Mouse (Mus musculus) thymus, postnatal 25 days (tissue): ENCODE results near the gene Fuk.
A peak's percentile ranks its signal among the peaks of the same experiment; 100 is the strongest.
"Not testable (repeated sequence)": the region's sequence is repeated elsewhere in the genome, so short reads cannot be mapped to it uniquely, and the experiment has no call there.

Source experiments
- DNase-seq: peaks from one replicate; pipeline ENCODE4 v3.0.0; 2022

Fuk gene

DNA sequence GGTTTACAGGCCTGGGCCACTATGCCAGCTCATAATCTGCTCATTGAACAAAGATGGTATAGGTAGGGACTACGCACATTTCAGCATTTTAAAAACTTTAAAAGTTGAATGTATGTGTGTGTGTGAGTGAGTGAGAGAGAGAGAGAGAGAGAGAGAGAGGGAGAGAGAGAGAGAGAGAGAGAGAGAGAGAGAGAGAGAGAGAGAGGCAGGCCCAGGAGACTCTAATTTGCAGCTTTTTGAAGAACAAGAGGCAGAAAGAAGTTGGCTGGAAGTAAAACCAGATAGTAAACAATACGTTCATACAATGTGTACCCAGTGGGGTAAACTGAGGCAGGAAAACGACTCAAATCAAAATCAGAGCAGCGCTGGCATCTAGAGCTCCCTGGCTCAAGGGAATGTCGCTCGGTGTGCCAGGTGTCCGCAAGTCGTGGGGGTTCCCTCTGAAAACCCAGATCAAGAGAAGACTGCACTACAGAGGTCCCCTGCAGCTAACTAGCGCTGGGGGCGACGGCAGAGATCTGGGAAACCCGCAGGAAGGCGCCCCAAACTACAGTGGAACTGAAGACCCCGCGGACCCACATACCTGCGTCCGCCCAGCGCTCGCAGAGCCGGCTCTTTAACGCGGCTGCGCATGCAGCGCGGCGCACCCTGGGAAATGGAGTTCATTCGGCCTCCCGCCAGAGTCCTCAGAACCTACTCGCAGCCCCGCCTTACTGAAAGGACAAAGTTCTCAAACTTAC is at the start of gene Fuk:
Fuk (minus strand) TSS at position 650 of the 740 bp plus-strand sequence.
- DNase-seq: peak; percentile 87

DNA sequence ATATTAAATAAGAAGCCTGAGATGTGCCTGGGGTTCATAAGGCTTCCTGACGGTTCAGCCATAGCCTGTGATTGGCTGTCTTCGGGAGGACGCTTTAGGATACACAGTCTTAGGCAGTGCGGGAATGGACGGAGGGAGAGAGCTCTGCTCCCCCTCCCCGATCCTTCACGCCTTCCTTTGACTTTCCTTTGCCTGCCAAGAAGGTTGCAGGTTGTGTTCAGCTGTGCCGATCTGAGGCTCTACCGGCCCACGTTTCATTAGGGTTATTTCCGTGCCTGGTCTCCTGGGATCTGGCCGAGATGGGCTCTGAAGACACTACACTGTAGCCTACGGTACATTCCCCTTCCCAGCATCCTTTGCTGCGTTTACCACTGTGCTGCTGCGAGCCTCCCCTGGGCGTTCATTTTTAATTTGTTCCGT is 47.8 kb upstream of the Fuk start:
- DNase-seq: no peak

DNA sequence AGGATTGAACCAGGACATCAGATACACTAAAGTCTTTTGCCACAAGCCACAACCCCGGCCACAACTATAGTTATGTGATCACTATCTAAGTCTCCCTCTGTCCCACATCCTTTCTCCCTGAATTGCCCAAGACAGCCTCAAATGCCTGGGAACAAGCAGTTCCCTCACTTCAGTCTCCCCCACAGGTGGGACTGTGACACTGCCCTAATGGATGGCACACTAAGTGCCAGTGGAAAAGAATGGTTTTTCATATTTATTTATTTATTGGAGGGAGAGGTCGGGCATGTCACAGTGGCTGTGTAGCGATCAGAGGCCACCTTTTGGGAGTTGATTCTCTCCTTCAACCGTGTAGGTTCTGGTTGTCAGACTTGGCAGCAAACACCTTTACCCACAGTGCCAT is 43.4 kb upstream of the Fuk start:
- no peak for DNase-seq

DNA sequence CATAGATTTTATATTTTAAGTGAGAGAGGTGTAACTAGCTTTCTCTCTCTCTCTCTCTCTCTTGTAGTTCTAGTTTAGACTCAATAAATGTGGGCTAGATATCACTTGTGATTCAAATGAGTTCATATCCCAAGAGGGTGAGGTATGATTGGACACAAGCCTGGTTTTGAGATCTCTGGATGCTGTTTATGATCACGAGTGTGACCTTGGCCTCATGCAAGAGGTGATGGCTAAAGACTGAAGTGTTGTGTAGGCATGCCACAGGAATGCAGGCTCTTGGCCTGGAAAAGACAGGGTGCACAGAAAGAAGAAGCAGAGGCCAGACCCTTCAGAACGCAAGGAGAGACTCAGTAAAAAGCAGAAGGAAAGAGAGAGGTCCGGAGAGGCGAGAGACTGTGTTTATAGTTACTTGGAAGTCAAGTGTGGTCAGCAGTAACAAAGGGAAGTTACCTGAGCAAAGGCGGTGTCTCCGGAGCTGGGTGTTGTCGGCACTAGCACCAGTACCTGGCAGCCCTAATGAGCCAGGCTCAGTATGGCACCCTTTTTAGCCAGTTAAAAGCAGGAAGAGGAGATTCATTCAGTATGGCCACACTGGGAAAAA is 42.1 kb upstream of the Fuk start:
- DNase-seq: no peak

DNA sequence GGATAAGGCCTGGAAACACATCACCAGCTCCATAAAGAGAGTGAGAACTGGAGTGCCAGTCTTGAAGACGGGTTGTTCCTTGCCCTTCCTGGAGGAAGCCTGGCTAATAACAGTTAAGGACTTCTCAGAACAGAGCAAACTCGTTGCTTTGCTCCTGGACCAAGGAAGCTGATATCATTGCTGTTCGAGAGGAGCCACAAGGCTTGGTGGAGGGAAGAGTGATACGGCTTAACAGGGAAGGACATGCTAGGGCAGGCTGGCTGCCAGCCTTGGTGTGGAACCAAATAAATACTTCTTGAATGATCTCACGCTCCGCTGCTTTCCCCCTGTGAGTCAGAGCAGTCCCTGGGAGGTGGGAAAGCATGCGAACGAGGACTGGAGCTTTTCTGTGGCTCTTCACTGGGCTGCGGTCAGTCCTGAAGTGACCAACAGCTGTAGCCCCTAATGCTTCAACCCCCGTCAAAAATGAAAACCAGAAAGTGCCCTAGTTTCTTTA is 39.2 kb upstream of the Fuk start:
- DNase-seq: no peak

DNA sequence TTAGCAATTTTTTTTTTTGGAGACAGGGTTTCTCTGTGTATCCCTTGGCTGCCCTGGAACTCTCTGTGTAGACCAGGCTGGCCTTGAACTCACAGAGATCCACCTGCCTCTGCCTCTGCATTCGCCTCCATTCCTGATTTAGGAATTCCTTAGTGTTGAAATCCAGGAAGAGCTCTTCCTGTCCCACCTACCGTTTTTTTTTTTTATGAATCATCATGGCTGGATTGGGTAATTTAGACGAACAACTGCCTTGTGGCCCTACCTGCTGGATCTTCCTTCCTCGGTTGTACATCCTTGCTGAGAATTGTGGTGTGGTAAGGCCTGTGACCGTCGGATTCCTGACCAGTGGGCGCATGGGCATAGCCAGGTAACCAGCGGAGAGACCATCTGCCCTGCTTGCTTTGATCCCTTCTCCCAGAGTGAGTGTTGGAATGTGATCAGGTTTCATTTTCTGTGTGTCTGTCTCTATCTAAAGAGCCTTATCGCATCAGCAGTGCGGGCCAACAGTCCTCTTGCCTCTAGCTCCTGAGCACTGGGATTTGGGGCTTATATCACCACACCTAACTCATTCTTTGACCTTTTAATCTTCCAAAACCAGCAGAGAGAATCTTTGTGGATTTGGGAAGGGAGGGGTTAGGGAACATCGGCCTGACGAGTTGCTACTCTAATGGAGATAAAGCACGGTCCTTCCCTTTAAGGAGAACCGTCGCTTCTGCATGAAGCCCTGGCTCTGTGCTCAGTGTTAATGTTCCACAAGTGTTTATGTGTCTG is 38.6 kb upstream of the Fuk start:
- DNase-seq: no peak

DNA sequence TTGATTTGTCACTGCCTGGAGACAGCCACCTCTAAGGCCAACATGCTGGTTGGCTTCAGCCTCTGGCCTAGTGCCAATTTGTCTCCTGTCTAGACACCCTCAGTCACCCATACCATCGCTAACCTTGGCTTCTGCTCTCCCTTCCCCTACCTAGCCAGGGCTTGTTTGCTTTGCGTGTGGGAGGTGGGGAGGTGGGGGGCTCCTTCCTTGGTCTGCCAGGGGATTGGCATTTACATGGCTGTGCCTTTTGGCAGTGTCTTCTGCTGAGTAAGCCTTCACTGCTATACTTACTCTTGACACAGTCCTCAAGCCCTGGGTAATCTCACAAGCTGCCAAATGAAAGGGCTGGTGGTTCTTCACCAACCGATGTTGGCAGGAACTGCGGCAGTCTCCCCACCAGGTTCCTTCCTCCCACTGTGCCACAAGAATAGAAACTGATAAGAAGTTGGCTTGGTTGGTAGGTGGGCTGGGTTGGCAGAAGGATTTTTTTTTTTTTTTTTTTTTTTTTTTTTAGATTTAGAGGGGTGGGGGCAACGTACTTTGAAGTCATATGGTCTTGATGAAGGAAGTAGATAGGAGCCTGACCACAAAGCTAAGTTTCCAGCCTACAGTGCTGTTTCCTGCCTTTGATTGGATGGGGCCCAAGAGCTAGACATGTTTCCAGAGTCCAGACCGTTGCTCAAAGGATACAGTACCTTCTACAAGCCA is 36.7 kb upstream of the Fuk start:
- peak; percentile 73 for DNase-seq

DNA sequence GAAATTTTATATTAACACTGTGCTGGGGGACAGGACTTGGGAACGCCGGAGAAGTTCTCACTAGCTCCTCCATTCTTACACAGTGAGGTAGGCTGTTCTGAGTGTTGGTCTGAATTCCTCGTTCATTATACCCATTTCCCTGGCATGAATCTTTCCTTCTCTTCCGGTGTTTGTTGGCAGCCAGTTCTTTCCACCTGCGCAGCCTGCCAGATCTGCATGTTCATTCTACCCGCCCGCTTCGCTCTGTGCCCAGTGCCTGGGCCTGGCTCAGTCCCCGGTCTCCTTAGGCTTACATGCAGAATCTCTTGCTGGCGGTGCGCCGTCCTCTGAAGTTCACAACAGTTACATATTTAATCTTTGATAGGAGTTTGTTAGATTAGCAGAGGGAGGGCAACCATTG is 33.9 kb upstream of the Fuk start:
- no peak for DNase-seq

DNA sequence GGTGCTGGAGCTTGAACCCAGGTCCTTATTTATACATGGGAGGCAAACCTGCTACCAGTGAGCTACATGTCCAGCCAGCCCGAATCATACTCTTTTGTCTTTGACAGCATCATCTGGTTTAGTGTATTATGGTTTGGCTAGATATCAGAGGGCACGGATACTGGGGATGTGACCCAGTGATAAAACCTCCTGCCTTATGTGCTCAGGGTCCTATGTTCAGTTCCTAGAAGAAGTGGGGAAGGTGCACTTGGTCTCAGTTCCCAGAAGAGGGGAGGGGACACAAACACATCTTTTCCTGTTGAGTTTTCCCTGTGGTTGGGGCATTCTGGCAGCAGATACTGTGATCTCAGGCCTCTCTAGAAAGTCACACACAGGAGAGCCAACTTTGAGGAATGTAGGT is 31.0 kb upstream of the Fuk start:
- no peak for DNase-seq

DNA sequence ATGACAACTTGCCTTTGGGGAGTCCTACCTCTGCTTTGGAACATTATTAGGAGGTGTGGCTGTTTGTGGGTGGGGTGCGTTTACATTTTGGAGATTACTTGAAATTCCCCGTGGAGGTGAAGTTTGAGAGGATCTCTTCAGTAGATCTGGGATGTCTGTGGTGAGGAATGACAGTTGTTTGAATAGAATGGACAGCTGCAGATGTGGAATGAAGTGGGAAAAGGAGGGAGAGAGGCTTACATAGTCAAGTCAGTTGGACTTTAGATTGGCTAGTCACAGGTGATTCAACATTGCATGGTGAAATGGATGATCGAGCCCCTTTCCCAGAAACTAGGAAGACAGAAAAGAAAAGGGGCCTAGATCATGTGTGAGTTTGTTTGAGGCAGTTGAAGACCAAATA is 30.2 kb upstream of the Fuk start:
- no peak for DNase-seq

DNA sequence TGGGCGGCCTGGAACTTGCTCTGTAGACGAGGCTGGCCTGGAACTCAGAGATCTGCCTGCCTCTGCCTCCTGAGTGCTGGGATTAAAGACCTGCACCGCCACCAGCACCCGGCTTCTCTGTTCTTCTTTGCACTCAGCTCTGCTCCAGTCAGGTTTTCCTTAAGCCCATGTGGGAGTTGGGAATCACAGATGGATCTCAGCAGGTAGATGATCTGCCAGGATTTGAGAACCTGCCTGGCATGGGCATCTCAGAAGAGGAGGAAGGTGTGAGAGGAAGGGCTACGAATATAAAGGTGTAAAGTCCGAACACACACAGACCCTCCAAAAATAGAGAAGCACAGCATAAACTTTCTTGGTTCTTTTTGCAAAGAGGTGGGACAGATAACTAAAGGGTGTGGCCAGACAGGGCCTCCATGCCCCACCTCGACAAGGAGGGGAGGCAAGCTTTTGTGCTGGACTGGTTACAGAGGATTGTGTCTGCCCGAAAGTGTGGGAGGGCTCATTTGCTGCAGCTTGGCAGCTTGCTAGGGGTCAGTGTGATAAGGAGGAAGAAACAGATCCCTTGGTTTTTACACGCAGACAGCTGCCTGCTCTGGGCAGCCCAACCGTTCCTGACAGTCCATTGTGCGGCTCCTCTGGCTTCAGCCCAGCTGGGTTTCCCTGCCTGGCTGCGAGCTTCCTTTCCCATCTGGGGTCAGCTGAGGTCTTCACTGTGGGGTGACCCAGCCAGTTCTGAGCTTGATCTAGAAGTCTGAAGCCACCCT is 29.1 kb upstream of the Fuk start:
- DNase-seq: no peak

DNA sequence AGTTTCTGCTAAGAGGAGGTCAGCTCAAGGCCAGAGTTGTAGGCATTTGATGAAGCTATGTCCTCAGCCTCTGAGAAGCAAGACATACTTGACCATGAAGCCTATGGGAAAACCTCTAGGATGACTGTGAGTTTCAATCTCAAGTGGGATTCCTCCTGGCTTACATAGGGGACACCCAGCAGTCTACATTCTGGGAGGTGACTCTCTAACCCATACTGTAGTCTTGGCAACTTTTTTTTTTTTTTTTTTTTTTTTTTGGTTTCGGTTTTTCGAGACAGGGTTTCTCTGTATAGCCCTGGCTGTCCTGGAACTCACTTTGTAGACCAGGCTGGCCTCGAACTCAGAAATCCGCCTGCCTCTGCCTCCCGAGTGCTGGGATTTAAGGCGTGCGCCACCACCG is 27.4 kb upstream of the Fuk start:
- not testable (repeated sequence) for DNase-seq

DNA sequence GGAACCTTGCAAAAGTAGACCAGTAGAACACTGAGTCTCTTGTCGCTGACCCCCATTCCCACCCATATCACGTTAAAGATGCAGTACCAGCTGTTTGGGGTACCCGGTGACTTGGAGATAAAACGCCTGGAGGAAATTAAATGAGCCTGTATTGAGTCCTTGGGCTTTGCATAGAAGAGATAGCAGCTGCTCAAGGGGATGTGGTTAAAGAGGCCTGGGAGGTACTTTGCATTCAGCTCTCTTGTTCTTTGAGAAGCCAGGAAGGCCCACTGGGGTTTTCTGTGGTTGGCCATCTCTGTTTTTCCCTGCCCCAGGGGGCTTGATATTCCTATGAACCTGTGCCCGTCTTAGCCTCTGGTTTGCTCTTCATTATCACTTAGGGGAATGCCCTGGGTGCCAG is 26.8 kb upstream of the Fuk start:
- no peak for DNase-seq

DNA sequence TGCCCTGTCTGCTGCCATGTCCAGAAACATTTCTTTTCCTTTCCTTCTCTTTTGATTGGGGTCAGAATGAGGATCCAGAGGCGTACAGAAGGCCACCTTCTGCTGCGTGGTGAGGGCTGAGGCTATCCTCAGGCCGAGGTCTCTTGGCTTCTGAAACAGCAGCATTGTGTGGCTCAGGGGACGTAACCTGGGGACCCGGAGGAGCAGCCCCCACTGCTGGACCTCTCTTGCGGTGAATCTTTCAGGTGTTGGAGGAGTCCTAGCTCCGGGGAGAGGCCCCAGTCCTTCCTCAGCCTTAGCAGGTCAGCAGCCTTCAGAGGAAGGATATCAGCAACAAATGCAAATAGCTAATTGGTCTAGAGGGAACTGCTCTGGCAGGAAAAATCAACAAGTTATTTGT is 26.1 kb upstream of the Fuk start:
- DNase-seq: no peak

DNA sequence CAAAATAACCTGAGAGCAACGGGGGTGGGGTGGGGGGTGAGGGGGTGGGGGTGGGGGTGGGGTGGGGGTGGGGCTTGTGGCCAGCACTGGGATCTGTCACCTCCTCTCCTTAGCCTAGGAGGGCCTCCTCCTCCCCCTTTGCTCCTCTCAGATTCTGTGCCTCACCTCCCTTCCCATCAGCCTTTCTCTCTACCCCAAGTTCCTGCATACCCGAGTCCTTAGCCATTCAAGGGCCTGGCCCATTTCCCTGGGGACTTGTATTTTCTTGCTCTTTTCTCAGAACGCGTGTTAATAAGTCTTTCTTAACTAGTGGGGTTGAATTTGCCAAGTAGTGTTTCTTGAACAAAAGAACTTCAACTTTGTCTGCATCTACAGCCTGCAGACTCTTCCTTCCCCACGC is 24.4 kb upstream of the Fuk start:
- DNase-seq: no peak

DNA sequence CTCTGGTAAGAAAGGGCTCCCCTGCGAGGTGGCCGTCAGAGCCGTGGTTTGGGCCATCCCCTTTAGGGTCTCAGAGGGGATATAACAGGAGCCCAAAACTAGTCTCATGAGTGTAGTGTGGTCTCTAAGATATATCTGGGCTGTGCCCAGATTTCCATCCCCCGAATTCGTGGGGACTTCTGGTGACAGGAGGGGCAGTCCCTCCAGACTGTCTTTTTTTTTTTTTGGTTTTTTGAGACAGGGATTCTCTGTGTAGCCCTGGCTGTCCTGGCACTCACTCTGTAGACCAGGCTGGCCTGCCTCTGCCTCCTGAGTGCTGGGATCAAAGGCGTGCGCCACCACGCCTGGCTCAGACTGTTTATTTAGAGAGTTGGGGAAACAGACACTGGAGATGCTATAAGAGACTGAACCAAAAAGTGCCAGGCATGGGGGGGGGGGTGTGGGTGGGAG is 23.4 kb upstream of the Fuk start:
- no peak for DNase-seq

DNA sequence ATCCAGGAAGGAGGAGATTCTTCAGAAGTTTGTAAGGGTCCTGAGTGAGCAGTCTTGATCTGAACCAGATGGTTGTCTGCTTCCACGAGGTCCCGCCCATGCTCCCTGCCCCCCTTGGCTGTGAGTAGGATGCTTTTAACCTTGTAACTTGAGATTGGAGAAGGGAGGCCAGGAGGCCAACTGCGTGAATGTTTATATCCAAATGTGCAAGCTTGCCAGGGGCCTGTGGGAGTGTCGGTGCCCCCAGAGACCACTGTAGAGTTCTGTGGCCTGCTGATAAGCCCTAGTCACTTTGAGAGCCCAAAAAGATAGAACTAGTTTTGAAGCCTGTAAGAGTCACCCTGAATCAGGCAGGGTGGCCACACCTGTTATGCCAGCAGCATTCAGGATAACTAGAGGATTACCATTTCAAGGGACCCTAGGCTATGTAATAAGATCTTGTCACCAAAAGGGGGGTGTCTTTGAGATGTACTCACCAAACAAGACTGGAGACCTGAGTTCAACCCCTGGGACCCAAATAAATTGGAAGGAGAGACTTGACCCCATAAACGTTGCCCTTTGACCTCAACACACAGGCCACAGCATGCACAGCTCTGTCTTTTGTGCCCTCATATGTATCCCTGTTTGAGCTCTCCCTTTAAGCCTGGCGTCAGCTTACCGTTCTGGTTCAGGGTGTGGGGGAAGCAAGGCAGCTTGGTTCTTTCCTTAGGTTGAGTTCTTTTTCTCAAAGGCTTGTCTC is 19.4 kb upstream of the Fuk start:
- no peak for DNase-seq

DNA sequence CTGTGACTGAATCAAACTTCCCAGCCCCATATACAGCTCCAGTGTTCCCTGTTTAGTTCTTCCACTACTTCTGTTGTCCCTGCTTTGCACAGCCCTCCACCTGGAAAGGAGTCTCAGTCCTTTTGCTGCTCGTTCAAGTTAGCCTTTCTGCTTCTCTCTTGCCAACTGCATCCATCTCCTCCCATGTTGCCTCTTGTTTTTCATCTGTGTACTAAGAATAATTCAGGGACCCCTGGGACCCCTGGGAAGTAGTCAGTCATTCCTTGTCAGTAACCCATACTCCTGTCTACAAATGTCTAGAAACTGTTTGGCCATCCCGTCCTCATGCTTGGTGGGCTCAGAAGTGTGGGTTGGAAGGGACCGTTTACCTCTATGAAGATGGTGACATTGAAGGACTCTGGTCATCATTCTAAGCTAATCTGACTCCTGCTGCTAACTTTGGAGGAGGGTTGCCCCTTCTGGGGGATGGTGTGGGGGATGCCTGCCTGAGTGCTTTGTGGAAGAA is 18.5 kb upstream of the Fuk start:
- DNase-seq: no peak

DNA sequence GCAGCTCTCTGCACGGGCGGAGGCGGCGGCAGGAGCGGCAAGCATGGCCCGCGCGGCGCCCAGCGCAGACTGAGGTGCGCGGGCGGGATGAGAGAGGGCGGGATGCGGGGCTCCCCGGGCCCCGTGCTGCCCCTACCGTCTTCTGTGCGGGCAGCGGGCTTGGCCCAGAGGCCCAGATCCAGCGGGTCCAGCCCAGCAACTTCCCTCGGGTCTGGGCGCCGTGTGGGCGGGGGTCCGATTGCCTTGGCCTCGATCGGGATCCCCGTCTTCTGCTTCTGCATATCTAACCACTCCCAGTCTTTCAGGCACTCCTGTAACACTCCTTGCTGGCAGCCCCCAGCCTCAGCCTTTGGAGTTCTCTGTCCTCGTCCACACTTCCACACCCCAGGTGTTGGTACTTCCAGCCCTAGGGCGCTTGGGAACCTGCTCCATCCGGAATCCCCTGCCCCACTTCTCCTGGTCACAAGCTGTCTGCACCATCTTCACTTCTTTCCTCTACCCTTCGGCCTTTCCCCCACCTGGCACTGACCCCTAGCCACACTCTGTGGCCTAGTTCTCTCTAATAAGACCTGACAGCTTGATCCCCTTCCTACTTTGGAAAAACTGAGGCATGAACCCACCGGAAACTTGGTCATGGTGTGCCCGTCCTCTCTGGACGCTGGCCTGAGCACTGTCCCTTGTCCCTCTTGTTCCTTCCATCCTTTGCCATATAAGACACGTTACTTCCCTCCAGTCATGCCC is 17.9 kb upstream of the Fuk start:
- DNase-seq: no peak

DNA sequence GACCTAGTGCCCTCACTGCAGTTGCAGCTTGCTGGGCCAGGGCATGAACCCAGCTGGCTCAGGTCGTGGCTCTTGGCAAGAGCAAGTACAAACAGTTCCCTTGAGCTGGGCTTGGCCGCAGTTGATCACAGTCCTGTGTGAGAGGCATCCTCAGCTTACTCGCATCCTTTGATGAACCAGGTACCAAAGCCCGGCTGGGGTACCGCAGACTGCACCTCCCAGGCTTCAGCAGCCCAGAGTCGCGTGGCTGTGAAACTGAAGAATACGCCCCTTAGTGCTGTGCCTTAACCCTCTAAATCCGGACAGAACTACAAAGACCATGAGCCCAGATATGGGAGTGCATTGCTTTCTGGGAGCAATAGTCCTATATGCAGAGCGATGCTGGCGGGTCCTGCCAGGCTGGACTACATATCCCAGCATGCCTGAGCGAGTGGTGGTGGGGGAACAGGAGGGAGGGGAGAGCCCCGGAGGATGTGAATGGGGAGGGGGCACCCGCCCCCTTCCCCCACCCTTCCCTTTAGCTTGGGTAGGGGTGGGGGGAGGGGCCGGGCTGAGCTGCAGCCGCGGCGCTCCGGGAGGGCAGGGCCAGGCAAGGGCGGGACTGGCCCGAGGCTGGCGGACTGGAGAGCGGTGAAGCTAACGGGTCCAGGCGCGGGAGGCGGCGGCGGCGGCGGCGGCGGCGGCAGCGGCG is 17.2 kb upstream of the Fuk start, which contains the start of gene St3gal2:
St3gal2 (plus strand) TSS at position 582 of the 691 bp plus-strand sequence.
- peak; percentile 84 for DNase-seq
